Mouse (Mus musculus): ENCODE measurements around the gene 3110082I17Rik.

Gene 3110082I17Rik

GRCm38 (mm10) chr5:139378986-139379629 is 81.2 kb downstream of the 3110082I17Rik start:
- DNase-seq (ENCODE audit: low read depth, low spot score) = no peak

- no peak for DNase-seq (ENCODE audit: low read depth, low spot score)
Observed at GRCm38 (mm10) chr5:139378271-139378556, 82.1 kb downstream of the 3110082I17Rik start.

- peak; percentile 75 for DNase-seq (ENCODE audit: low read depth, low spot score)
Observed at GRCm38 (mm10) chr5:139377468-139378270, 82.7 kb downstream of the 3110082I17Rik start, which contains the start of gene Gpr146. Gene Gpr146, plus strand, starts transcription at chr5:139377697.

GRCm38 (mm10) chr5:139374841-139375240 is 85.5 kb downstream of the 3110082I17Rik start:
- DNase-seq (ENCODE audit: low read depth, low spot score) = no peak

- no peak for DNase-seq (ENCODE audit: low read depth, low spot score)
Observed at GRCm38 (mm10) chr5:139373889-139374444, 86.4 kb downstream of the 3110082I17Rik start.

- DNase-seq (ENCODE audit: low read depth, low spot score) = no peak
Observed at GRCm38 (mm10) chr5:139373126-139373525, 87.2 kb downstream of the 3110082I17Rik start.

DNA sequence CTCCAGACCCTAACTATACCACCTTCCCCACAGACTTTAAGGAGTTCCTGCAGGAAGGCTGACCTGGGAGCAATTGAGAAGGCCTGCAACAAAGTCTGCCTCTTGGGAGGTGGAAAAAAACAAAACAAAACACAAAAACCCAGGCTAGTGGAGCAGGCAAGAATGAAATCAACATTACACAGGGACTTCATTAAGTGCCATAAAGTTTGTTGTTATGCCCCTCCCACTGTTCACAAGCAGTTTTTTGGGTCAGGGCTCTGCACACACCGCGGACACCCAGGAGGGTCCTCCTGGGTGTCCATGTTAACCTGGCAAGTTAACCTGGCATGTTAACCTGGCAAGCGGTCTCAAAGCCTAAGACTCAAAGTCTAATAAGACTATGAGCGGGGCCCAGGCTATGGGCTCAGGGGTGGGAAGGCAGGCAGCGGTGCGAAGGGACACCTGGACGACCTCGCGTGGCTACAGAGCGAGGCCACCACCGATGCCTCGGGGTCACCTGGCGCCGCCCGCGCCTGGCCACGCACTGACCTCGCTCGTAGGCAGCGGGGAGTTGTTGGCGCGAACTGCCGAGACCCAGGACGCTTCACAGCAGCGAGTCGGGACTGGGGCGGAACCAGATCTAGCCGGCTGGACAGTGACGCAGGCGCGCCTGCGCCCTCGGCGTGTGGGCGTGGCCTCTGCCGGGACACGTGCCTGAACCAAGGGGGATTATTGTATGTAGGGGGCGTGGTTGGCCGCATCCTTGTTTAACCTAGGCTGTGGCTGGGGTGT is 88.5 kb downstream of the 3110082I17Rik start:
- DNase-seq (ENCODE audit: low read depth, low spot score) = peak; percentile 93

GRCm38 (mm10) chr5:139371118-139371517 is 89.2 kb downstream of the 3110082I17Rik start:
- no peak for DNase-seq (ENCODE audit: low read depth, low spot score)

DNA sequence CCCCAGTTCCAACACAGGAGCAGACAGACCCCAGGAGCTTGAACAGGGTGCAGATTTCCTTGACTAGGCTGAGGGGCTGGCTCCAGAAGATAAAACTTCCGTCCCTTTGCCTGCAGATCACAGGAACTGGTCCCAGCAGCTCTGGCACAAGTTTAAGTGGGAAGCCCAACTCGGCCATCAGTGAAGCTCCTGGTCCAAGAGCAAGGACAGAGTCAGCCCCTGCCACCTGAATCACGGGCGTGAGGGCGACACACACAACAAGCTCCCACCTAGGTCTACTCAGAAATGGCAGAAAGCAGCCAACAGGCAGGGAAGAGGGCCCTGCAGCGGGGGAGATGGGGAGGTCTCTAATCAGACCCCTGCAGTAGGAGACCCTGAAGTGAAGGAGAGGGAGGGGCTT is 90.0 kb downstream of the 3110082I17Rik start:
- no peak for DNase-seq (ENCODE audit: low read depth, low spot score)

GRCm38 (mm10) chr5:139368638-139369320 is 91.5 kb downstream of the 3110082I17Rik start:
- no peak for DNase-seq (ENCODE audit: low read depth, low spot score)

DNA sequence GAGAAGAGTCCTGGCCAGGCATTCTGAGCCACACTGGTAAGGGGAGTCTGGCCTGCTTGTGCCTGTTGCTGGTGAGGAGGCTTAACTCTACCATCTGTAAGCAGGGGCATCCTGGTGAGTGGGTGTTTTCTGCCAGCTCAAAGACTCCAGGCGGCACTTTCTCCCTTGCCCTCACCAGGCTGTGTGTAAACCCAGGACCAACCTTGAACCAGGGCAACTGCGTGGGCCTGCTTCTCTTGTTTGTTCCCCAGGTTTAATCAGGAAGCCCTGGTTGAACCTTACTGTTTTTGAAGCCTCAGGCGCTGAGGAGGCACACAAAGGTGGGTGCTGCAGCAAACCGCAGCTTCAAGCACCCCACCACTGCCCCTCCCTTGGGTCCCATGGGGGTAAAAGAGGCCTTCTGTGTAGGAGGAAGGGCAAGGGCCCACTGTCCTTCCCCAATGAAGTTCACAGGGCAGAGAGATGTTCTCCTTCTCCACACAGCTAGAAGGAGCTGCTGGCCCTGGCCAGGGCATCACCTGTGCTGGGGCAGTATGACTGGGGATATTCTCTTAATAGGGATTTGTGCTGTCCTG is 92.4 kb downstream of the 3110082I17Rik start:
- DNase-seq (ENCODE audit: low read depth, low spot score) = peak; percentile 43

GRCm38 (mm10) chr5:139366484-139366883 is 93.8 kb downstream of the 3110082I17Rik start:
- no peak for DNase-seq (ENCODE audit: low read depth, low spot score)

DNA sequence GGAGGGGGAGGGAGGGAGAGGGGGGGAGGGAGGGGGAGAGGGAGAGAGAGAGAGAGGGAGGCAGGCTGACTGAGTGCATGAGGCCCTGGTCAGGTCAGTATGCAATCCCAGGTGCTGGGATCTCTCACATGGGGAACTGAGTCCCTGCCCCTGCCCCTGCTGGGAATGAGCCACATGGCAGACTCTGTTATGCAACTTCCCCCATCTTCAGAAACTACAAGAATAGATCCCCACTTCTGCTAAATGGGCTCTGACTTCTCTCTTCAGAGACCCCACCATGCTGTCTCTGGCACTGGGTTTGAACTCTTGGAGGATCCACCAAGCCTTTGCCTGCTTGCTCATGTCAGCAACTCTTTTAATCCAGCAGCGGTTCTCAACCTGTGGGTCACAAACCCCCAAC is 94.5 kb downstream of the 3110082I17Rik start:
- DNase-seq (ENCODE audit: low read depth, low spot score) = no peak

GRCm38 (mm10) chr5:139364911-139365571 is 95.3 kb downstream of the 3110082I17Rik start:
- DNase-seq (ENCODE audit: low read depth, low spot score) = no peak

DNA sequence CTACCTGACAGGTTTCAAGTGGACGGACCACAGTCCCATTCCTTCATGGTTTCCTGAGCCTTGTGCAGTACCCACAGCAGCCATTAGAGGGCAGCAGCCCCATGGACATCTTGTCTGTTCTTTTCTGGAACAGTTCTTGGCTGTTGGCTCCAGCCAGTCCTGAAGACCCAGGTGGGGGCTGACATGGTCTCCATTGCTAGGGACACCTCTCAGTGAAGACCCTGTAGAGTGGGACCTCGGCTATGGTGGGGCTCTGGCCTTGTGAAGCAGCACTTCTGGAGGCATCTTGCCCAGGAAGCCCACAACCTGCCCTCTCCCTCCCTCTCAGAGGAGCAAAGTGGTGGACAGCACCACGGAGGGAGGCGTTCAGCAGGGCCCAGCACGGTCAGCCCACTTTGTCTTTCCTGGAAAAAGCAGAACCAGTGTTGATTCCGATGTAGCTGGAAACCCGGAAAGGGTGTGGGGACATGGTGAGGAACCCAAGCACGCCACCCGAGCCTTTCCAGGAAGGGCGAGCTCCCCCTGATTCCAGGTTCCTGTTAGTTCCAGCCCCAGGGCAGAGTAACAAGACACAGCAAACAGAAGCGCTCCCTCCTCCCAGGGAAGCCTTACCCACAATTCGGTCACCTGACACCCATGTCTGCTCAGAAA is 95.9 kb downstream of the 3110082I17Rik start:
- DNase-seq (ENCODE audit: low read depth, low spot score) = peak; percentile 78

- no peak for DNase-seq (ENCODE audit: low read depth, low spot score)
Observed at GRCm38 (mm10) chr5:139363858-139364257, 96.5 kb downstream of the 3110082I17Rik start.

DNA sequence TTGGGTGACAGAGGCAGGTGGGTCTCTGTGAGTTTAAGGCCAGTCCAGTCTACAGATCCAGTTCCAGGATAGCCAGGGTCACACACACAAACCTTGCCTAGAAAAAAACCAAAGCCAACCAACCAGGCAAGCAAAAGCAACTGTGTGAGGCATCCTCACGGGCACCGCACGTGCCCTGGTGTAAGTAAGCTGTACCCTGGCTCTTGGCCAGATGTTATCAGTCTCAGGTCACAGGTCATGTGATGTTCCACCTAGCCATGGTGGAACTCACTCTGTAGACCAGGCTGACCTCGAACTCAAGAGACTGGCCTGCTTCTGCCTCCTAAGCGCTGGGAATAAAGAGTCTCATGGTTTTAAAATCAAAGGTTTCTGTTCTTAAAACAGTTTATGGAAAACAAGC is 101.1 kb downstream of the 3110082I17Rik start:
- DNase-seq (ENCODE audit: low read depth, low spot score) = no peak

GRCm38 (mm10) chr5:139358653-139359052 is 101.7 kb downstream of the 3110082I17Rik start:
- peak; percentile 33 for DNase-seq (ENCODE audit: low read depth, low spot score)

DNA sequence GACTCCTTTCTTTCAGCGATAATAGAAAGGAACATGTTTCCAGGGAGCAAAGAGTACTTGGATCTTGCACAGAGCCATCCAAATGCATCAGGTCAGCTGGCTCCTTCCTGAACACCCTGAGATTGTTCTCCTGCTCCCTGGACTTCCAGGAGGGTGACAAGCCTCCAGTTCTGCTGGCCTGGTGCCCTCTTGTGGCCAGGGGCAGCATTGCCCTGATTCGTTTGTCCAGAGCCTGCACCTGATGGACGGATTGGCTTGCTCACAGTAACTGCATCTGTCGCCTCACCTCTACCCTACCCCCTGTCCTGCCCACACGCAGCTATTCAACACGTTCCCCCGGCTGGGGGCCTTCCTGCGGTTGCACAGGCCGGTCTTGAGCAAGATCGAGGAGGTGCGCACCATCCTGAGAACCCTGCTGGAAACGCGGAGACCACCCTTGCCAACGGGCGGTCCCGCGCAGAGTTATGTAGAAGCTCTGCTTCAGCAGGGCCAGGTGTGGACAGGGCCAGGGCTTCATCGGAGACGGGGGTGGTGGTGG is 105.0 kb downstream of the 3110082I17Rik start:
- peak; percentile 65 for DNase-seq (ENCODE audit: low read depth, low spot score)

- no peak for DNase-seq (ENCODE audit: low read depth, low spot score)
Observed at GRCm38 (mm10) chr5:139353946-139354345, 106.4 kb downstream of the 3110082I17Rik start.
